Mouse (Mus musculus) brown adipose tissue, adult 24 weeks (tissue): ENCODE measurements around the gene Cables2. TPM values are rescaled to one million over a fixed set of nuclear protein-coding genes. Genes with fewer than 3 reads are reported as not detected.
"Not testable (repeated sequence)": the region's sequence is repeated elsewhere in the genome, so short reads cannot be mapped to it uniquely, and the experiment has no call there.

Experiments used
- H3K27ac ChIP-seq: fragments of 200-500 bp; replicated peaks from 2 replicates; pipeline ENCODE4 v1.5.1; 2012; ENCODE audit warnings: low read depth, mild to moderate bottlenecking, low read length
- H3K4me1 ChIP-seq: fragments of 200-500 bp; 2 replicates; pipeline ENCODE4 v1.6.1; 2012; ENCODE audit warnings: low read length, mixed read lengths; ENCODE audit not compliant: control insufficient read depth, insufficient read depth, insufficient read length
- H3K4me3 ChIP-seq: fragments of 200-500 bp; 2 replicates; pipeline ENCODE4 v1.5.1; 2012; ENCODE audit warnings: low read depth, mild to moderate bottlenecking, low read length, moderate library complexity; ENCODE audit not compliant: insufficient read depth
- polyA plus RNA-seq: library from polyadenylated mRNA; stranded (reverse); fragments of >200 nt; gene quantifications from 2 replicates; pipeline ENCODE4 v1.2.4, GENCODE M21; 2012; ENCODE audit not compliant: missing spikeins, insufficient read depth, insufficient read length

Gene Cables2
- polyA plus RNA-seq, 1 experiment: 4.6 TPM

DNA sequence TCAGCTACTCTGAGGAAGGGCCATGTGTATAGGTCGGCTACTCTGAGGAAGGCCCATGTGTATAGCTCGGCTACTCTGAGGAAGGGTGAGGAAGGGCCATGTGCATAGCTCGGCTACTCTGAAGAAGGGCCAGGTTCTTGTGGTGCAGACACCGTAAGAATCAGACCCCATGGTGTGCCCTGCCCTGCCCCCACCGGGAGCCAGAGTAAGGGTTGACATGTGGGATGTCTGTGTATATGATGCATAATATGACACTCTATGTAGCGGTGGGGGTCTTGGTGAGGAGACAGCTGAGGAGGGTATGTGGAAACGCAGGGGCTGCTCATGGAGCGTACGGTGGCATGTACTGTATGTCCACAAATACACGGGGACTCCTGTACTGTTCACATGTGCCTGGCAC, 4.0 kb downstream of the Cables2 start:
- Histone ChIP-seq H3K27ac (no peak overlapping the region), H3K4me1 (peaks cover 22% of the 10 kb centered on the region), H3K4me3 (no peak overlapping the region)

- H3K27ac ChIP-seq: no peak overlapping the region
- H3K4me1 ChIP-seq: peaks cover 29% of the 10 kb centered on the region
- H3K4me3 ChIP-seq: no peak overlapping the region
Observed at GRCm38 (mm10) chr2:180267955-180268354, 5.3 kb downstream of the Cables2 start.

DNA sequence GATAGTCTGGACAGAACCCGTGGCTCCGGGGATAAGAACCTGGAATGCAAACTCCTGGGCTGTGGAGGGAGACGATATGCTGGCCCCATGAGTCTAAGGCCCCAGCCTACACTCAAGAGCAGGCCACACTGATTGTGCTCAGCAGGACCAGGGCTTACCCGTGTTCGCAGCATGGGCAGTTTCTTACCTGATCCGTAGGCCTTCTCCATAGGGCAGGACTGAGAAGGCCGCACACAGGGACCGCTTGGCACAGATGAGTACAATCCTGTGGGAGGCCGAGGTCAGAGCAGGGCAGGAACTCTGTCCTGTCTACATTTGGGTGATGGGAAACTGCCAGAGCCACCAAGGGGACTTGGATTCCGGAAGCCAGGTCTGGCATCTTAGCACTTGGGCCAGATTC, 10.4 kb downstream of the Cables2 start:
- Histone ChIP-seq H3K4me1 (peaks cover 36% of the 10 kb centered on the region), H3K27ac (peak overlapping the region; percentile 94), H3K4me3 (no peak overlapping the region)

GRCm38 (mm10) chr2:180262441-180262840, 10.9 kb downstream of the Cables2 start:
- peak overlapping the region; percentile 96 for H3K27ac ChIP-seq
- peak overlapping the region; percentile 61 for H3K4me3 ChIP-seq

DNA sequence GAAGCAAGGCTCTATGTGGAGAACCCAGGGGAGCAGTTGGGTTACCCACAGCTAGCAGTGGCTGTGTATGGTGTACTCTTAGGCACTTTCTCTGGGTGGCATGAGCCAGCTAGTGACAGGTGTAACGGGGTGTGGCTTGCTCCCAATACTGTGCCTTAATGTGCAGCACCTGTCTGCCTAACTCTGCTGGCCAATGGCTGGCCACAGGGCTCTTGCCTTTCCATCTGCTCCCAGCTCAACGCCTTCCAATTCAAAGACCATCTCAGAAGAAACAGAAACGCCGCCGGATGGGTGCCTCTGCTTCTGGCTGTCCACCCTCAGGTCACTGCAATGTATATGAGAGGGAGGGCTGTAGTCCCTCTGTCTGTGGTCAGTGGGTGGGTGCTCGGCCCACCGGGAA, 11.4 kb downstream of the Cables2 start:
- Histone ChIP-seq H3K4me3 (peak overlapping the region; percentile 61), H3K27ac (peak overlapping the region; percentile 96), H3K4me1 (peaks cover 33% of the 10 kb centered on the region)

More at GRCm38 (mm10) chr2:180262441-180262840, 10.9 kb downstream of the Cables2 start:
- peaks cover 36% of the 10 kb centered on the region for H3K4me1 ChIP-seq

GRCm38 (mm10) chr2:180260610-180261480, 12.5 kb downstream of the Cables2 start:
- peak overlapping the region; percentile 7 for H3K4me3 ChIP-seq
- H3K27ac ChIP-seq: peak overlapping the region; percentile 96
- peaks cover 35% of the 10 kb centered on the region for H3K4me1 ChIP-seq

DNA sequence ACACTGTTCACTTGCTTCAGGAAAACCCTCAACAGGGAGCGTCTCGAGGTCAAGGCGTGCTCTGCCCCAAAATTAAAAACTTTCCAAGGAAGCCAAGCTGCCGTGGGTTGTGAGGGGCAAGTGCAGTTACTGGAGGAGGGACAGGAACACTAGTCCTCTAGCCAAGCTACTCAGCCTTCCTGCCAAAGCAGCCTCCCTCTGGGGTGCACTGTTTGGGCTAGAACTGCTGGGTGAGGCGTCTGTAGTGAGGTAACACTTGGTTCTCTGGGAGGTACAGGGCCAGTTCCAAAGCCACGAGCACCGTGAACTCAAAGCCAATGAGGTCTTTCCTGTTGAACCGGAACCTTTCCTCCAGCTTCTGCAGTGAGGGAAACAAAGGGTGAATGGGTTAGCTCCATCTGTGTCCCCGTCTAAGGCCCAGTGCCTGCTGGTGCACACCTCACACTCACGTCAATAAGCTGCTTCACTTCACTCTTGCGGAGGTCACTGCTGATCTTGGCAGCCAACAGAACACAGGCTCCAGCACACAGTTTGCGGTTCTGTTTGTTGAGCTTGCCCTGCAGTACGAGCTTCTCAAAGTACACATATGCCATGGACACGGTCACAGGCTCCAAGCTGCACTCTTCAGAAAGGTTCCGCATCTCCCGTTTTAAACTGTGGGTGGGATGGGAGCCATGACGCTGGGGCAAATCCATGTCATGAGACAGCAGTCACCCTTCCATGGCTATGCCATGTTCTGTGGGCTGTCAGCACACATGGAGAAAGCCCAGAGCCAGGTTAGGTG, 13.3 kb downstream of the Cables2 start:
- peaks cover 34% of the 10 kb centered on the region for H3K4me1 ChIP-seq
- H3K4me3 ChIP-seq: not testable (repeated sequence)
- peak overlapping the region; percentile 49 for H3K27ac ChIP-seq

- not testable (repeated sequence) for H3K4me3 ChIP-seq, H3K27ac ChIP-seq
- H3K4me1 ChIP-seq: peaks cover 25% of the 10 kb centered on the region
Observed at GRCm38 (mm10) chr2:180258951-180259484, 14.3 kb downstream of the Cables2 start.

DNA sequence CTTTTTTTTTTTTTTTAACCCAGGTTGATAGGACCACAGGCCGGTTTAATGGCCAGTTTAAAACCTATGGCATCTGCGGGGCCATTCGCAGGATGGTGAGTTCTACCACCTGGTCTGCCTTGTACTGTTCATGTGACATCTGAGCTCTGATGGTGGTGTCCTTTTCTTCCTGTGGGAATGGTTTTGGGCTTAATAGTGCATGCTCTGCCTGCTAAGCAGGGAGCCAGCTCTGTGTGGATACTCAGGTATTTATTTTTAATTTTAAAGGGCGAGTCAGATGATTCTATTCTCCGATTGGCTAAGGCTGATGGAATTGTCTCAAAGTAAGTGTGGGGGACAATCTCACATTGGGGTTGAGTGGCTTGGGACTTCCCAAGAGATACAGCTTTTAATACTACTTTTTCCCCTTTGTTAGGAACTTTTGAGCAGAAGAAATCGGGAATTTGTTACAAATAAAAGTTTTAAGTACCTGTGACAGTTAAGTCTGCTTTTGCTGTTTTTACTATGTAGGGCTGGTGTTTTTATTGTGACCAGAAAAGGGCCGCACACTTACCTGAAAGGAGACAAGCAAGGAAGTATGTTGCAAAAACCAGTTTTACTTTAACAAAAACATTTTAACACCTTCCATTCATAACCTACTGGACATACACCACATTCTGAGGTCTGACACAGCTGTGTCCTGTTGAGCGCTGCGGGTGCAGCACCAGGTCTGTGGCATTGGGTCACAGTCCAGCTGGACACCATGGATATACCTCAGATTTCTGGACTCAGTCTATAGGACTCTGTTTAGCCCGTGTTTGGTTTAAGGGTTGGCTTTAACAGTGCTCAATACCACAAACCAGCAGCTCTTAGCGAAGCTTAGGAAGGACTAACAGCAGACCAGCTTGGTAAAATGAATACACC, 15.1 kb downstream of the Cables2 start:
- H3K4me1 ChIP-seq: peaks cover 23% of the 10 kb centered on the region

GRCm38 (mm10) chr2:180257001-180257521, 16.2 kb downstream of the Cables2 start, which contains the start of gene Rps21:
Gene Rps21 (plus strand): TSS chr2:180257377.
- peaks cover 15% of the 10 kb centered on the region for H3K4me1 ChIP-seq
- peak within 1 kb of the TSS; percentile 73 for H3K4me3 ChIP-seq
- H3K27ac ChIP-seq: peak within 1 kb of the TSS; percentile 60

More for the DNA sequence above, 15.1 kb downstream of the Cables2 start:
- Histone ChIP-seq H3K4me3 (peak overlapping the region; percentile 73), H3K27ac (no peak overlapping the region)

DNA sequence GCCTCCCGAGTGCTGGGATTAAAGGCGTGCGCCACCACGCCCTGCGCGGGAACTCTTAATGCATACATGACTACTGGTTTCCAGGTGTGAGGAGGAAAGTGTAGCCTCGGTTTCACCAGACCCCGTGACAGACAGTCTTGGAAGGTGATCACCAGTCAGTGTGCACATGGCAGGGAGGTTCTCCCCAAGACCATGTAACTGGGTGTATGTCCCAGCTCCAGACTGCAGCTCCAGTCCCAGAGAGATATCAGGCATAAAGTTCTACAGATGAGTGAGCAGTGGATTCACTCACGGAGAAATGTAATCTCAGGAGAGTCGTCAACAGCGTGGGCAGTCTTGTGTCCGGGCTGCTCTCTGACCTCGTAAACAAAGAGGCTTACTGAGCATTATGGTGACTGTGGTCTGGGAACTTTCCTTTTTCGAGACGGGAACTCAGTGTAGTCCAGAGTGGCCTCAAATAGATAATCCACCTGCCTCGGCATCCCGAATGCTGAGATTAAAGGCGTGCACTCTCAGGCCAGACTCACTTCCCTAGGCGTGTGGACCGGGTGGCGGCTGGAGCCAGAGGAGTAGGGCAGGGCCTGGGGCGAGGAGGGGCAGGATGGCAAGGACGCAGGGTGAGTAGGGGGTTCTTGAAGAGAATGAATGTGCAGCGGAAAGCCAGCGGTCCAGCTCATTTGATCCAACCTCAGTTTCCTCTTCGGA, 16.8 kb downstream of the Cables2 start:
- H3K27ac ChIP-seq: peak overlapping the region; percentile 60
- peaks cover 11% of the 10 kb centered on the region for H3K4me1 ChIP-seq
- H3K4me3 ChIP-seq: peak overlapping the region; percentile 58

GRCm38 (mm10) chr2:180255701-180256100, 17.6 kb downstream of the Cables2 start:
- Histone ChIP-seq H3K4me3 (no peak overlapping the region), H3K27ac (no peak overlapping the region), H3K4me1 (peaks cover 4% of the 10 kb centered on the region; the same call in 1 of the 2 replicates)

- Histone ChIP-seq H3K4me3 (no peak overlapping the region), H3K27ac (no peak overlapping the region), H3K4me1 (0 out of 2 replicates have a peak, but pooled peaks cover 3% of the 10 kb centered on the region)
Observed at GRCm38 (mm10) chr2:180254436-180255209, 18.7 kb downstream of the Cables2 start.
